Mouse (Mus musculus) heart, adult 2 months (tissue): ENCODE measurements around the gene Itpr1. TPM values are rescaled to one million over a fixed set of nuclear protein-coding genes. Genes with fewer than 3 reads are reported as not detected.

Source experiments
- DNase-seq, 2 experiments: peaks; one replicate each; pipeline ENCODE4 v3.0.0; 2021
- H3K27ac ChIP-seq: fragments of 200-600 bp; 2 replicates; pipeline ENCODE4 v1.8.1; 2022
- H3K27me3 ChIP-seq: fragments of 200-500 bp; 2 replicates; pipeline ENCODE4 v1.6.1; 2012; ENCODE audit warnings: mild to moderate bottlenecking, low read length, inconsistent platforms, mixed read lengths; ENCODE audit not compliant: control insufficient read depth, insufficient read depth
- H3K36me3 ChIP-seq: fragments of 200-500 bp; 2 replicates; pipeline ENCODE4 v1.6.1; 2012; ENCODE audit warnings: low read length, inconsistent platforms; ENCODE audit not compliant: control insufficient read depth, insufficient read depth
- H3K4me1 ChIP-seq: fragments of 200-500 bp; 2 replicates; pipeline ENCODE4 v1.6.1; 2011; ENCODE audit warnings: low read length; ENCODE audit not compliant: control insufficient read depth, insufficient read depth
- H3K4me3 ChIP-seq: fragments of 200-600 bp; 2 replicates; pipeline ENCODE4 v1.8.1; 2022
- H3K79me2 ChIP-seq: fragments of 200-500 bp; replicated peaks from 2 replicates; pipeline ENCODE4 v1.6.1; 2012; ENCODE audit warnings: mild to moderate bottlenecking, inconsistent platforms, low read length, moderate library complexity, mixed read lengths; ENCODE audit not compliant: control insufficient read depth, insufficient read depth
- H3K9ac ChIP-seq: fragments of 200-500 bp; 2 replicates; pipeline ENCODE4 v1.6.1; 2012; ENCODE audit warnings: low read depth, mild to moderate bottlenecking, control low read depth, inconsistent platforms, low read length, mixed read lengths
- CTCF ChIP-seq: fragments of 200-600 bp; IDR thresholded peaks from 2 replicates; pipeline ENCODE4 v1.8.1; 2022; ENCODE audit warnings: antibody characterized with exemption, mild to moderate bottlenecking, moderate library complexity
- EP300 ChIP-seq: fragments of 200-500 bp; IDR thresholded peaks from 2 replicates; pipeline ENCODE4 v1.6.1; 2011; ENCODE audit warnings: low read depth, low read length, control low read depth; ENCODE audit not compliant: insufficient read depth
- POLR2A ChIP-seq: fragments of 200-500 bp; IDR thresholded peaks from 2 replicates; pipeline ENCODE4 v1.6.1; 2011; ENCODE audit warnings: mild to moderate bottlenecking, low read depth, low read length, control low read depth; ENCODE audit not compliant: insufficient read depth
- WGBS: fragments of 180-500 bp; shearing (Covaris S2); methylation state at CpG from one replicate; pipeline ENCODE4 v1.1.7; 2018; 5-methylcytosine and 5-hydroxymethylcytosine counted together
- intact Hi-C: fragments of 180-260 bp; cut with DNase I; formaldehyde crosslinking; loops from one replicate; pipeline ENCODE4 v1.15.1; 2025
- polyA plus RNA-seq: library from polyadenylated mRNA; depleted of rRNA; stranded (reverse); fragments of >200 nt; gene quantifications from 2 replicates; pipeline ENCODE4 v1.2.3, GENCODE M21; 2012
- total RNA-seq, 2 experiments: library from RNA; stranded (reverse); gene quantifications; 2 replicates each; pipeline ENCODE4 v1.2.3; 2021

Gene Itpr1
- total and polyA plus RNA-seq, 3 experiments, result 14.0 to 47.6 (median 37.9) TPM

GRCm38 (mm10) chr6:108335202-108335823 lies 122.4 kb downstream of the Itpr1 start:
- no peaks in the 10 kb centered on the region for H3K27me3 ChIP-seq
- H3K79me2 ChIP-seq, result peaks cover 8% of the 10 kb centered on the region
- peaks cover 5% of the 10 kb centered on the region for H3K4me1 ChIP-seq
- no peak overlapping the region for H3K4me3 ChIP-seq
- no peak for DNase-seq
- intact Hi-C loops, result no loop called here
- TF ChIP-seq POLR2A, result no peak
- no peak for TF ChIP-seq EP300
- no peak for TF ChIP-seq CTCF
- no peak overlapping the region for H3K27ac ChIP-seq
- peaks cover 8% of the 10 kb centered on the region for H3K36me3 ChIP-seq
- H3K9ac ChIP-seq, result no peak overlapping the region

GRCm38 (mm10) chr6:108336506-108336905 lies 123.6 kb downstream of the Itpr1 start:
- H3K79me2 ChIP-seq, result peaks cover 7% of the 10 kb centered on the region
- peaks cover 5% of the 10 kb centered on the region for H3K36me3 ChIP-seq
- H3K27ac ChIP-seq, result no peak overlapping the region
- DNase-seq, result no peak
- intact Hi-C loops, result no loop called here
- no peak overlapping the region for H3K4me3 ChIP-seq
- 90% methylated on average over 6 of the region's 6 CpGs for WGBS
- H3K9ac ChIP-seq, result no peak overlapping the region
- TF ChIP-seq EP300 (no peak), CTCF (no peak), POLR2A (no peak)
- no peaks in the 10 kb centered on the region for H3K27me3 ChIP-seq
- peaks cover 4% of the 10 kb centered on the region; the same call in 1 of the 2 replicates for H3K4me1 ChIP-seq

DNA sequence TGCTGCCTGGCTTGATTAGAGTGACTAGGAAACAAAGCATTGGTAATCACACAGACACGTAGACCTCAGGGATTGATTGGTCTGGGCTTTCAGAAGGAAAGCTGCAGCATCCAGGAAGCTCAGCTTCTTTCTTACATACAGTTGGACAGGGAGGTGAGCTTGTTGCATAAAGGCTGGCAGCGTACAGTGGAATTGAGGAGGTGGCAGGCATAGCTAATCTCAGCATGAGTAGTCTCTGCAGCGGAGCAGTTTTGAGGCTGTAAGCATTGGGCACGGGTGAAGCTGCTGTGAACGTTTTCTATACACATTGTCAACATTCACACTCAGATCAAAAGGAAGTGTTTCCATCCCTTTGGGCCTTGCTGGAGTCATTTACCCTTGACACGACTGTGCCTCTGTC lies 124.4 kb downstream of the Itpr1 start:
- Histone ChIP-seq H3K79me2 (peaks cover 7% of the 10 kb centered on the region), H3K27me3 (no peaks in the 10 kb centered on the region), H3K27ac (no peak overlapping the region), H3K36me3 (peaks cover 2% of the 10 kb centered on the region), H3K4me3 (no peak overlapping the region), H3K9ac (no peak overlapping the region), H3K4me1 (peaks cover 4% of the 10 kb centered on the region; the same call in 1 of the 2 replicates)
- intact Hi-C loops, result no loop called here
- TF ChIP-seq EP300, result no peak
- no peak for TF ChIP-seq POLR2A
- TF ChIP-seq CTCF, result no peak
- WGBS, result 55% methylated on average over 6 of the region's 6 CpGs
- no peak for DNase-seq

- TF ChIP-seq EP300, result no peak
- intact Hi-C loops, result no loop called here
- H3K79me2 ChIP-seq, result peaks cover 7% of the 10 kb centered on the region
- DNase-seq, result no peak
- 96% methylated on average over 5 of the region's 5 CpGs for WGBS
- H3K36me3 ChIP-seq, result peaks cover 2% of the 10 kb centered on the region
- no peak overlapping the region for H3K4me3 ChIP-seq
- peaks cover 4% of the 10 kb centered on the region; the same call in 1 of the 2 replicates for H3K4me1 ChIP-seq
- no peak overlapping the region for H3K9ac ChIP-seq
- no peaks in the 10 kb centered on the region for H3K27me3 ChIP-seq
- H3K27ac ChIP-seq, result no peak overlapping the region
Observed at GRCm38 (mm10) chr6:108338362-108338761, 125.5 kb downstream of the Itpr1 start.

DNA sequence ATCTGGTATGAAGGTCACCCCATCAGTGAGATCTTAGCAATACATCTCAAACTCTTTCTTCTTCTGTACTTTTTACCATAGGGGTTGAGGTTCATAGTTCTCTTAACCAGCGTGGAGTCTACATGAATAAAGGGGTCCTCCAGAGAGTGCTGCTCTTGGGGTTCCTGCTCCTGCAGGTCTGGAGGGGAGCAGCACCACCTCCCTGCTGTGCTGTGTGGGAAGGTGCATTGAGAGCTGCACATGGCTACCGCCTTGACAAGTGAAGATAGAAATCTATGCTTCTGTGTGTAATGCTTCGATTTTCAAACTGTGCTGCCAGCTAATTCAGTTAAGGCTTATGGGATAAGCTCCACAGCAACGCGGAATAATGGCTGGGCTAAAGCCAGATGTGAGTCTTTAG lies 130.1 kb downstream of the Itpr1 start:
- Histone ChIP-seq H3K27ac (no peak overlapping the region; the same call in 1 of the 2 replicates), H3K79me2 (peaks cover 3% of the 10 kb centered on the region; the same call in 1 of the 2 replicates), H3K36me3 (peaks cover 2% of the 10 kb centered on the region), H3K4me3 (no peak overlapping the region), H3K27me3 (no peaks in the 10 kb centered on the region), H3K4me1 (no peaks in the 10 kb centered on the region), H3K9ac (no peak overlapping the region)
- WGBS, result 65% methylated on average over 5 of the region's 5 CpGs
- intact Hi-C loops, result no loop called here
- no peak for DNase-seq
- TF ChIP-seq POLR2A, result no peak
- no peak for TF ChIP-seq CTCF
- no peak for TF ChIP-seq EP300

GRCm38 (mm10) chr6:108343781-108344310 lies 130.9 kb downstream of the Itpr1 start:
- Histone ChIP-seq H3K27me3 (no peaks in the 10 kb centered on the region), H3K79me2 (no peaks in the 10 kb centered on the region), H3K27ac (peak overlapping the region; percentile 47), H3K9ac (no peak overlapping the region; the same call in 1 of the 2 replicates), H3K4me1 (no peaks in the 10 kb centered on the region), H3K36me3 (peaks cover 2% of the 10 kb centered on the region), H3K4me3 (no peak overlapping the region)
- intact Hi-C loops, result loop anchor here (2.0 kb wide), 1 partner anchor 245 kb away; no protein-coding TSS in a partner anchor
- TF ChIP-seq EP300 (no peak), POLR2A (no peak), CTCF (peak; percentile 80)
- no peak for DNase-seq
- 42% methylated on average over 4 of the region's 4 CpGs for WGBS
